8 mouse cellular contexts compared by ENCODE assay signal in genomic region chr17:36060829-36061228, GRCm38 (mm10). TPM values are rescaled to one million over a fixed set of nuclear protein-coding genes. Genes with fewer than 3 reads are reported as not detected.
DNase-seq lines count a peak whose midpoint lies in the region; ATAC-seq and TF ChIP-seq lines count a peak whose summit lies in the region.

No protein-coding gene starts in this region.

- H3K9ac ChIP-seq in forebrain, postnatal 0 days = no peak overlapping the region
- no peak overlapping the region for H3K9ac ChIP-seq in forebrain, embryonic 12.5 days
- H3K9ac ChIP-seq in midbrain, embryonic 13.5 days (replicated peaks) = no peak overlapping the region

- 28% methylated on average over 2 of the region's 2 CpGs for WGBS in forebrain, postnatal 0 days
- WGBS in forebrain, embryonic 12.5 days = 27% methylated on average over 2 of the region's 2 CpGs
- WGBS in embryonic facial prominence, embryonic 10.5 days = 34% methylated on average over 2 of the region's 2 CpGs
- WGBS in midbrain, embryonic 13.5 days = 30% methylated on average over 2 of the region's 2 CpGs

- peak; percentile 74 for TF ChIP-seq CTCF in forebrain, postnatal 0 days (IDR thresholded peaks at IDR 0.05; ENCODE audit: low read depth)

- H3K27ac ChIP-seq in forebrain, postnatal 0 days (ENCODE audit: low read depth, low read length) = no peak overlapping the region
- no peak overlapping the region for H3K27ac ChIP-seq in forebrain, embryonic 12.5 days
- H3K27ac ChIP-seq in embryonic facial prominence, embryonic 10.5 days (replicated peaks) = no peak overlapping the region
- no peak overlapping the region for H3K27ac ChIP-seq in midbrain, embryonic 13.5 days

- H3K9me3 ChIP-seq in forebrain, postnatal 0 days (ENCODE audit: low read length) = no peaks in the 10 kb centered on the region
- no peaks in the 10 kb centered on the region for H3K9me3 ChIP-seq in forebrain, embryonic 12.5 days
- H3K9me3 ChIP-seq in embryonic facial prominence, embryonic 10.5 days = no peaks in the 10 kb centered on the region
- H3K9me3 ChIP-seq in midbrain, embryonic 13.5 days = no peaks in the 10 kb centered on the region

- peak; percentile 78 for DNase-seq in forebrain, postnatal 0 days
- peak; percentile 93 for DNase-seq in adrenal gland, postnatal 10 days
- DNase-seq in embryonic facial prominence, embryonic 10.5 days (ENCODE audit: low spot score) = peak; percentile 71
- peak; percentile 80 to 87 for DNase-seq in heart, postnatal 36 days
- DNase-seq in left cerebral cortex, adult 18-20 months (ENCODE audit: low spot score in 2 of 2) = peak; percentile 92 to 98
- peak; percentile 83 to 95 for DNase-seq in spleen, postnatal 4 days (ENCODE audit: low spot score in 2 of 2)

- no peak overlapping the region for H3K4me3 ChIP-seq in forebrain, postnatal 0 days (ENCODE audit: low read depth, low read length)
- no peak overlapping the region for H3K4me3 ChIP-seq in forebrain, embryonic 12.5 days (replicated peaks)
- H3K4me3 ChIP-seq in embryonic facial prominence, embryonic 10.5 days = no peak overlapping the region
- H3K4me3 ChIP-seq in midbrain, embryonic 13.5 days (replicated peaks) = no peak overlapping the region

- no peaks in the 10 kb centered on the region for H3K36me3 ChIP-seq in forebrain, postnatal 0 days (ENCODE audit: insufficient read depth)
- H3K36me3 ChIP-seq in forebrain, embryonic 12.5 days (replicated peaks) = no peaks in the 10 kb centered on the region
- H3K36me3 ChIP-seq in embryonic facial prominence, embryonic 10.5 days (replicated peaks) = no peaks in the 10 kb centered on the region
- no peaks in the 10 kb centered on the region for H3K36me3 ChIP-seq in midbrain, embryonic 13.5 days

- no peaks in the 10 kb centered on the region for H3K4me1 ChIP-seq in forebrain, postnatal 0 days (ENCODE audit: insufficient read depth)
- no peaks in the 10 kb centered on the region for H3K4me1 ChIP-seq in forebrain, embryonic 12.5 days
- H3K4me1 ChIP-seq in embryonic facial prominence, embryonic 10.5 days = no peaks in the 10 kb centered on the region
- no peaks in the 10 kb centered on the region for H3K4me1 ChIP-seq in midbrain, embryonic 13.5 days (replicated peaks)

- H3K4me2 ChIP-seq in forebrain, postnatal 0 days (ENCODE audit: low read depth) = no peak overlapping the region
- no peak overlapping the region for H3K4me2 ChIP-seq in forebrain, embryonic 12.5 days
- H3K4me2 ChIP-seq in midbrain, embryonic 13.5 days (replicated peaks) = no peak overlapping the region

- H3K27me3 ChIP-seq in forebrain, postnatal 0 days (ENCODE audit: insufficient read depth, low read length) = no peaks in the 10 kb centered on the region; the same call in 1 of the 2 replicates
- H3K27me3 ChIP-seq in forebrain, embryonic 12.5 days = no peaks in the 10 kb centered on the region
- H3K27me3 ChIP-seq in embryonic facial prominence, embryonic 10.5 days (replicated peaks; ENCODE audit: low read depth, poor library complexity, severe bottlenecking) = no peaks in the 10 kb centered on the region
- H3K27me3 ChIP-seq in midbrain, embryonic 13.5 days = no peaks in the 10 kb centered on the region

- ATAC-seq in forebrain, postnatal 0 days = peak; percentile 69
- no peak for ATAC-seq in forebrain, embryonic 12.5 days (ENCODE audit: low FRiP score)
- peak; percentile 27; the same call in 1 of the 2 replicates for ATAC-seq in midbrain, embryonic 13.5 days

- intact Hi-C loops in heart, postnatal 36 days (cut with DNase I) = loop anchor here (1.0 to 10.0 kb wide), 2 partner anchors 126 to 131 kb away; no protein-coding TSS in a partner anchor

RNA-seq across cellular contexts. Expression of gene Gm11127, which starts 2.7 kb away (rescaled TPM):
- total RNA-seq in forebrain, postnatal 0 days (2014; rRNA removed) = 0.15 TPM in 1 of 2 replicates, not detected in the other
- not detected in 2 replicates for polyA plus RNA-seq in forebrain, postnatal 0 days (2015; fragmentation: Nextera tagmentation; extraction: Ambion mirVana)
- polyA plus RNA-seq in forebrain, embryonic 12.5 days (2016; fragmentation: Nextera tagmentation; extraction: Ambion mirVana) = not detected in 2 replicates
- total RNA-seq in adrenal gland, postnatal 10 days (2021) = 1 to 10 TPM; 2.4 to 2.5 TPM
- polyA plus RNA-seq in embryonic facial prominence, embryonic 10.5 days (2016; fragmentation: Nextera tagmentation; extraction: Ambion mirVana) = not detected in 2 replicates
- 1 to 10 TPM; 3.4 to 4.3 TPM for total RNA-seq in heart, postnatal 36 days (2021)
- 1 to 10 TPM; 1.4 TPM for total RNA-seq in left cerebral cortex, adult 18-20 months (2021)
- polyA plus RNA-seq in midbrain, embryonic 13.5 days (2015; fragmentation: Nextera tagmentation; extraction: Ambion mirVana) = not detected in 2 replicates

RNA-seq across cellular contexts. Expression of gene Gm6034, which starts 18.1 kb away (rescaled TPM):
- 0.31 TPM in 1 of 2 replicates, not detected in the other for total RNA-seq in forebrain, postnatal 0 days (2014; rRNA removed)
- polyA plus RNA-seq in forebrain, postnatal 0 days (2015; fragmentation: Nextera tagmentation; extraction: Ambion mirVana) = not detected in 2 replicates
- not detected in 2 replicates for polyA plus RNA-seq in forebrain, embryonic 12.5 days (2016; fragmentation: Nextera tagmentation; extraction: Ambion mirVana)
- total RNA-seq in adrenal gland, postnatal 10 days (2021) = not detected
- not detected in 2 replicates for polyA plus RNA-seq in embryonic facial prominence, embryonic 10.5 days (2016; fragmentation: Nextera tagmentation; extraction: Ambion mirVana)
- total RNA-seq in heart, postnatal 36 days (2021) = not detected
- total RNA-seq in left cerebral cortex, adult 18-20 months (2021) = not detected
- not detected in 2 replicates for polyA plus RNA-seq in midbrain, embryonic 13.5 days (2015; fragmentation: Nextera tagmentation; extraction: Ambion mirVana)

RNA-seq across cellular contexts. Expression of gene H2-T22, which starts 18.3 kb away (rescaled TPM):
- total RNA-seq in forebrain, postnatal 0 days (2014; rRNA removed) = 10.3 and 13.1 TPM in 2 replicates
- 6.2 and 6.5 TPM in 2 replicates for polyA plus RNA-seq in forebrain, postnatal 0 days (2015; fragmentation: Nextera tagmentation; extraction: Ambion mirVana)
- polyA plus RNA-seq in forebrain, embryonic 12.5 days (2016; fragmentation: Nextera tagmentation; extraction: Ambion mirVana) = 5.2 and 5.4 TPM in 2 replicates
- total RNA-seq in adrenal gland, postnatal 10 days (2021) = 10 to 100 TPM; 23.5 to 25.4 TPM
- 7.4 and 9.0 TPM in 2 replicates for polyA plus RNA-seq in embryonic facial prominence, embryonic 10.5 days (2016; fragmentation: Nextera tagmentation; extraction: Ambion mirVana)
- total RNA-seq in heart, postnatal 36 days (2021) = 1 to 10 TPM; 9.5 to 10.0 TPM
- 10 to 100 TPM; 18.5 to 20.8 TPM for total RNA-seq in left cerebral cortex, adult 18-20 months (2021)
- 4.4 and 4.8 TPM in 2 replicates for polyA plus RNA-seq in midbrain, embryonic 13.5 days (2015; fragmentation: Nextera tagmentation; extraction: Ambion mirVana)

RNA-seq across cellular contexts. Expression of gene H2-T23, which starts 28.2 kb away (rescaled TPM):
- 9.0 and 10.2 TPM in 2 replicates for total RNA-seq in forebrain, postnatal 0 days (2014; rRNA removed)
- polyA plus RNA-seq in forebrain, postnatal 0 days (2015; fragmentation: Nextera tagmentation; extraction: Ambion mirVana) = 6.4 and 6.9 TPM in 2 replicates
- 4.8 and 5.5 TPM in 2 replicates for polyA plus RNA-seq in forebrain, embryonic 12.5 days (2016; fragmentation: Nextera tagmentation; extraction: Ambion mirVana)
- total RNA-seq in adrenal gland, postnatal 10 days (2021) = 10 to 100 TPM; 55.7 to 82.7 TPM
- 1.8 and 2.3 TPM in 2 replicates for polyA plus RNA-seq in embryonic facial prominence, embryonic 10.5 days (2016; fragmentation: Nextera tagmentation; extraction: Ambion mirVana)
- total RNA-seq in heart, postnatal 36 days (2021) = 10 to 100 TPM; 23.7 to 38.9 TPM
- total RNA-seq in left cerebral cortex, adult 18-20 months (2021) = 10 to 100 TPM; 15.6 to 19.9 TPM
- 4.3 and 5.2 TPM in 2 replicates for polyA plus RNA-seq in midbrain, embryonic 13.5 days (2015; fragmentation: Nextera tagmentation; extraction: Ambion mirVana)

RNA-seq across cellular contexts. Expression of gene H2-T24, which starts 40.5 kb away (rescaled TPM):
- 0.33 and 1.0 TPM in 2 replicates for total RNA-seq in forebrain, postnatal 0 days (2014; rRNA removed)
- polyA plus RNA-seq in forebrain, postnatal 0 days (2015; fragmentation: Nextera tagmentation; extraction: Ambion mirVana) = 1.6 and 4.7 TPM in 2 replicates
- 4.6 and 5.3 TPM in 2 replicates for polyA plus RNA-seq in forebrain, embryonic 12.5 days (2016; fragmentation: Nextera tagmentation; extraction: Ambion mirVana)
- 1 to 10 TPM; 2.9 to 3.9 TPM for total RNA-seq in adrenal gland, postnatal 10 days (2021)
- polyA plus RNA-seq in embryonic facial prominence, embryonic 10.5 days (2016; fragmentation: Nextera tagmentation; extraction: Ambion mirVana) = 4.8 and 5.0 TPM in 2 replicates
- 10 to 100 TPM in 1 of 2 experiments, 1 to 10 TPM in 1; 6.5 to 14.0 TPM for total RNA-seq in heart, postnatal 36 days (2021)
- 1 to 10 TPM; 1.5 to 2.2 TPM for total RNA-seq in left cerebral cortex, adult 18-20 months (2021)
- polyA plus RNA-seq in midbrain, embryonic 13.5 days (2015; fragmentation: Nextera tagmentation; extraction: Ambion mirVana) = 7.8 and 8.1 TPM in 2 replicates
